Mouse (Mus musculus): ENCODE results near the gene Atp2b1.
"Not testable (repeated sequence)": the region's sequence is repeated elsewhere in the genome, so short reads cannot be mapped to it uniquely, and the experiment has no call there.

The Atp2b1 gene

DNA sequence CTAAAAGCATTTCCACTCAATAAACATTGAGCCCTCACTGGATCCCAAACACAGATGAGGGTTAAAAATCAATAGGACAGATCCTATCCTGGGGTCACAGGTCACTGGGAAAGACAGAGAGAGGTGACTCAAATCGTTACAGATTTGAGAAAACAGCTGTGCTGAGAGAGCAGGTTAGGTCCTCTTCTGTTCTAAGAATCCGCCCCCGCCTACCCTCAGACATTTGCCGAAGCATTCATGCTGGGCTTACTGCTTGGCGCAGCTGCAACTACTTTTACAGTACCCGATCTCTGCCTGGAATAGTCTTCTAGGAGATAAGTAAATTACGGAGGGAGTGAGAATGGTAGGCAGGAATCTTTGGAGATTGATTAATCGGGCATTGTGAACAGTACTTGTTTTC is 47.9 kb downstream of the Atp2b1 start:
- peak; percentile 31 for DNase-seq (ENCODE audit: inconsistent ontology term)

DNA sequence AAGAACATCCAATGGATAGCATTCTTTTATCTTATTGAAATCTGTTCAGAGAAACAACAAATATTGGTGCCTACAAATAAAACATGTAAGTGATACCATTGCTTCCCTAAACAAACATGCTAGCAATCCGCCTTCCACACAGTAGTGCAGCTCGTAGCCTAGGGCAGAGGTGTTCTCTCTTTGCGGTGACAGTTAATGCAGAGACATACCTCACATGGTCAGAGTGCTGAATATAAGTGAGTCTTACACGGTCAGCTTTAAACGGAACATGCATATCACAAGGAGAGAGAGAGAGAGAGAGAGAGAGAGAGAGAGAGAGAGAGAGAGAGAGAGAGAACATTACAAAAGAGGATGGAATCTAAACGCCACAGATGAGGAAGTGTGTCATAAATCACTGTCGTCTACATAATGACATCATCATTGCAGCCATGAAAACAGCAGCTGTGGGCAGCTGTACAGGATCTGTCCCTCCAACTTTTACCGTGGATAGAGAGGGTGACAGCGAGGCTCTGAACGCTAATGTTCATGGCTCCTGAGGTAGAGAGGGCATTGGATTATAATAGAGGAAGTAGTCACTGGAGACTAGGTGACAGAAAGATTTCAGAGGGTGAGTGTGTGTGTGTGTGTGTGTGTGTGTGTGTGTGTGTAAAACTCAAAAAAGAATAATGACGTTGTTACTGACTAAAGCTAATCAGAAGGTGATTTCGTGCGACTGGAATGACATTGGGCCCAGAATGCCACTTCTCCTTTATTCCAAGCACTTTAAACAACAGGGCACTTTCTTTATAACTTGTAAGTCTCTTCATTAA is 52.4 kb downstream of the Atp2b1 start:
- DNase-seq (ENCODE audit: inconsistent ontology term), result no peak

- DNase-seq (ENCODE audit: inconsistent ontology term), result no peak
Measured at GRCm38 (mm10) chr10:98967240-98967891, 53.2 kb downstream of the Atp2b1 start.

GRCm38 (mm10) chr10:98970917-98971316 is 56.7 kb downstream of the Atp2b1 start:
- DNase-seq (ENCODE audit: inconsistent ontology term), result no peak

DNA sequence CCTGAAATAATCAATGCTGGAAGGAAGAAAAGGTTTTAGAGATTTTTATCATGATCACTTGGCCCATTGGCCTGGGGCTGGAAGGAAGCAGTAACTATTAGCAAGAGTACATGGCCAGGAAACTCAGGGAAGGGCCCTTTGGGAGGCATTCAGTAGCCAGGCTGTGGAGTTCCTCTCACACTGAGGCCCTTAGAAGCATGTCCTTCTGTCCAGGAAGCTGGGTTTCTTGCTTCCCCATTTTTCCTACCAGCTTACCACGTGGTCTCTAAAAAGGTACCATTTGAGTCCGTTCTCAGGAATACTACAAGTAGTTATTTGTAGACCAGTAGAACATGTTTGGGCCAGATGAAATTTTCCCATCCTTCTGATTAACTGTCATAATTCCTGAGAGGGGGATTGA is 58.2 kb downstream of the Atp2b1 start:
- no peak for DNase-seq (ENCODE audit: inconsistent ontology term)

GRCm38 (mm10) chr10:98972912-98973605 is 58.9 kb downstream of the Atp2b1 start:
- no peak for DNase-seq (ENCODE audit: inconsistent ontology term)

GRCm38 (mm10) chr10:98974645-98975044 is 60.4 kb downstream of the Atp2b1 start:
- no peak for DNase-seq (ENCODE audit: inconsistent ontology term)

- no peak for DNase-seq (ENCODE audit: inconsistent ontology term)
Measured at GRCm38 (mm10) chr10:98975611-98976010, 61.4 kb downstream of the Atp2b1 start.

GRCm38 (mm10) chr10:98976877-98977494 is 62.8 kb downstream of the Atp2b1 start:
- DNase-seq (ENCODE audit: inconsistent ontology term), result no peak

DNA sequence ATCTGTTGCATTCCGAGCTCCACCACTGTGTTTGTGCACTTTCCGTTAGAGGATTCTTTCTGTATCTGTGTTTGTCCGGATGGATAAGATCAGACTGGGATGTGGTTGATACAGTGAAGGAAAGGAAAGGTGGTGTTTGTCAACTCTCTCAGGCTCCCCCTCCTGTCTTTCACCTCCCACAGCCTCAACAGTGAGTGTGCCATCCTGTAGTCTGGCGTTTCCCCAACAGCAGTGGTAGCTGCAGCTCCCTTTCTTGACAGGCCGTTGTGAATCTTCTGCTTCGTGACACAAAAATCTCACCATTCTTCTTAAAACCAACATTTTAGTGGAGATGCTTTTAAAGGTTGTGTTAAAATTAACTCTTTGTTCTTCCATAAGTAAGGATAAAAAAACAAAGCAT is 64.6 kb downstream of the Atp2b1 start:
- DNase-seq (ENCODE audit: inconsistent ontology term), result no peak

GRCm38 (mm10) chr10:98979296-98979695 is 65.1 kb downstream of the Atp2b1 start:
- DNase-seq (ENCODE audit: inconsistent ontology term), result no peak

- no peak for DNase-seq (ENCODE audit: inconsistent ontology term)
Measured at GRCm38 (mm10) chr10:98979951-98980350, 65.7 kb downstream of the Atp2b1 start.

GRCm38 (mm10) chr10:98991964-98992363 is 77.8 kb downstream of the Atp2b1 start:
- DNase-seq (ENCODE audit: inconsistent ontology term), result no peak

GRCm38 (mm10) chr10:98993186-98993585 is 79.0 kb downstream of the Atp2b1 start:
- DNase-seq (ENCODE audit: inconsistent ontology term), result no peak

DNA sequence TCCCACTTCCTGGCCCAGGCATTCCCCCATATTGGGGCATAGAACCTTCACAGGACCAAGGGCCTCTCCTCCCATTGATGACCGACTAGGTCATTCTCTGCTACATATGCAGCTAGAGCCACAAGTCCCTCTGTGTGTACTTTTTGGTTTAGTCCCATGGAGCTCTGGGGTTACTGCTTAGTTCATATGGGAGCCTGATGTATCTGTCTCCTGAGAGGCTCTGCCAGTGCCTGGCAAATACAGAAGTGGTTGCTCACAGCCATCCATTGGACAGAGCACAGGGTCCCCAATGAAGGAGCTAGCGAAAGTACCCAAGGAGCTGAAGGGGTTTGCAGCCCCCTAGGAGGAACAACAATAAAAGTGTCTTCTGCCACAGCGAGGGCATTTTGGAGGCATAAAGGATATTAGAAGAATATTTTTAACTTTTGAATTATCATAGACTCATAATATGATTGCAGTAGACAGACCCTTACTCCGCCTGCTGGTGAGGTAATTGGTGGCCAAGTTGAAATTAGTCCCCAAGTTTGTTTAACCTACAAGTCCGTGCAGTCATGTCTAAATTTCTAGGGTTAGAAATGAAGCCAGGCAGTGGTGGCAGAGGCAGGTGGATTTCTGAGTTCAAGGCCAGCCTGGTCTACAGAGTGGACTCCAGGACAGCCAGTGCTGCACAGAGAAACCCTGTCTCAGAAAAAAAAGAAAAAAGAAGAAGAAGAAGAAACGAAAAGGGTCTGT is 81.0 kb downstream of the Atp2b1 start:
- DNase-seq (ENCODE audit: inconsistent ontology term), result not testable (repeated sequence)

DNA sequence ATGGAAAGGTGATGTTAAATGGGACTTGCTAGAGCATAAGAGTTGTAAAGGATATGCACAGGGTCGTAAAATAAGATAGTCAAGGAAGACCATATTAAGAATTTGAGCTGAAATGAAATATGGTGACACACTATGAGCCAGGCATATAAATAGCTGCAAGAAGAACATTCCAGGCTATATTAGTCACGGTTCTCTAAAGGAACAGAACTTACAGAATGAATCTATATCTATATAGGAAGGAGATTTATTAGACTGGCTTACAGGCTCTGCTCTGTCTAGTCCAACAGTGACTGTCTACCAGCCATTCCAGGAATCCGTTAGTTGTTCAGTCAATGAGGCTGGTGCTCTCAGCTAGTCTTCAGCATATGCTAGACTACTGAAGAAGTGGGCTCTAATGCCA is 90.7 kb downstream of the Atp2b1 start:
- no peak for DNase-seq (ENCODE audit: inconsistent ontology term)

DNA sequence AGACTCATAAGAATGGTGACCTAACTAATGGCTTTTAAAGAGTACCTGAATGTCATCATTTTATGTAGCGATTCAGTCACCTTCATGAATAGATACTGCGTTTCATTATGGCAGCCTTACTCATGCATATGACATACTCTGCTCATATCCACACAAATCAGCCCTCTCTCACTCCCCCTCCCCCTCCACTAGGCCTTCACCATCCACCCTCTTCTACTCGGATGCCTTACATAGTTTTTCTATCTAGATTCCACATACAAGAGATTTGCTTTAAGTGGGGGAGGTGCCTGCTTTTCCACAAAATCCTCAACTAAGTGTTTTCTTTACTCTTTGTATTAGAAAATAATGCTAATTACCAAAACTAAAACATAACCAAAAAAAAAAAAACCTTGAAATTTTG is 96.9 kb downstream of the Atp2b1 start:
- no peak for DNase-seq (ENCODE audit: inconsistent ontology term)

- no peak for DNase-seq (ENCODE audit: inconsistent ontology term)
Measured at GRCm38 (mm10) chr10:99012086-99012485, 97.9 kb downstream of the Atp2b1 start.

DNA sequence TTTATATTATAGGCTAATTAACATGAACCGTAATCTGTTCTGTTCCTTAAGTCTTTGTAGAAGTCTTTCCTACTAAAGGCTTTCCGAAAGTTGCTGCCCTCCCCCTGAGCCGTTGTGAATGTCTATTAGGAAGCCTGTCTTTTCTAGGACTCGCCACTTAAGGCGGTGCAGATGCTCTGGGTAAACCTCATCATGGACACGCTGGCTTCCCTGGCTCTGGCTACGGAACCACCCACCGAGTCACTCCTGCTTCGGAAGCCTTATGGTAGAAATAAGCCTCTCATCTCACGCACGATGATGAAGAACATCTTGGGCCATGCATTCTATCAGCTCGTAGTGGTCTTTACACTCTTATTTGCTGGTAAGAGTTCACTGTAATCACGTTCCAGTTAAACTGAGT is 100.5 kb downstream of the Atp2b1 start:
- no peak for DNase-seq (ENCODE audit: inconsistent ontology term)

DNA sequence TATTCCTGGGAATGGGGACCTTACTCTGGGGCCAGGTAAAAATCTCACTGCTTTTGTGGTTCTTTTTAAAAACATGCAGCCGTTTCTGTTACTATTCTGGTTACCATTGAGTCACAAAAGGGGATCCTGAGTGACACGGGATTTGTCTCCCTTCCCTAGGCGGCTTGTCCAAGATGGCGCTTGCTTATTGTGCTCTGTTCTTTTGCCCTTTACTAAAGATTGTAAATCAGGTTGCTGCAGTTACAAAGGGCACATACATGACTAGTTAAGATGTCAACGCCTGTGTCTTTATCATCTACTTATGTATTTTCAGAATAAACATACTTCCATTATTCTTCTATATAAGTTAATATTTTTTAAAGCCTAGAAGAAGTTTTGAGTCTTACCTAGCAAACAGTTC is 102.8 kb downstream of the Atp2b1 start:
- no peak for DNase-seq (ENCODE audit: inconsistent ontology term)

GRCm38 (mm10) chr10:99027462-99027861 is 113.3 kb downstream of the Atp2b1 start:
- no peak for DNase-seq (ENCODE audit: inconsistent ontology term)

DNA sequence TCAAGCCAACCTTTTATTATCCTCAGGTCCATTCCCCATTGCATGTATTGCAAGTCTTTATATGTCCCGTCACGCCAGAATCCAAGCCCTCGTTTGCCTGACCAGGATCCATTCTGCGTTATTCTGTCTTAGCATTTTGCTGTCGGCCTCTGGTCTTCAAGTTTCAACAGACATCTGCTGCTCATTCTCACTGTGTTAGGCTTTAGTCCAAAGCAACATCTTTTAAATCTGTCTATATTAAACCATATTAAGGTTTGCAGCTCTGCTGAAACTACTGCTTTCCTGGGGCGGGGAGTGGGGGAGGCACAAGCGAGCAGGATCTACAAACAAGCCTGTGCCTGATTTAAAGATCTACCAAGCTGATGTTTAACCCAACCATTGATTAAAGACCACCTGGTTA is 115.6 kb downstream of the Atp2b1 start:
- DNase-seq (ENCODE audit: inconsistent ontology term), result no peak

All from Muller cell, postnatal 12 days (primary cell).